Mouse (Mus musculus): ENCODE measurements around the gene Mtus2. TPM values are rescaled to one million over a fixed set of nuclear protein-coding genes. Genes with fewer than 3 reads are reported as not detected.
"Not testable (repeated sequence)": the region's sequence is repeated elsewhere in the genome, so short reads cannot be mapped to it uniquely, and the experiment has no call there.

Gene Mtus2
- total and polyA plus RNA-seq, 3 experiments = 2.7 to 7.7 (median 3.6) TPM

- DNase-seq = no peak
These were observed 325.0 kb downstream of the Mtus2 start for GRCm38 (mm10) chr5:148282093-148282492.

GRCm38 (mm10) chr5:148282631-148283030 is 325.5 kb downstream of the Mtus2 start:
- DNase-seq = no peak

GRCm38 (mm10) chr5:148283177-148283576 is 326.1 kb downstream of the Mtus2 start:
- no peak for DNase-seq

- no peak for DNase-seq
These were observed 326.5 kb downstream of the Mtus2 start for GRCm38 (mm10) chr5:148283584-148283983.

GRCm38 (mm10) chr5:148287529-148287928 is 330.4 kb downstream of the Mtus2 start:
- DNase-seq = no peak

GRCm38 (mm10) chr5:148288804-148289203 is 331.7 kb downstream of the Mtus2 start:
- DNase-seq = no peak

- DNase-seq = no peak
These were observed 332.8 kb downstream of the Mtus2 start for GRCm38 (mm10) chr5:148289951-148290350.

DNA sequence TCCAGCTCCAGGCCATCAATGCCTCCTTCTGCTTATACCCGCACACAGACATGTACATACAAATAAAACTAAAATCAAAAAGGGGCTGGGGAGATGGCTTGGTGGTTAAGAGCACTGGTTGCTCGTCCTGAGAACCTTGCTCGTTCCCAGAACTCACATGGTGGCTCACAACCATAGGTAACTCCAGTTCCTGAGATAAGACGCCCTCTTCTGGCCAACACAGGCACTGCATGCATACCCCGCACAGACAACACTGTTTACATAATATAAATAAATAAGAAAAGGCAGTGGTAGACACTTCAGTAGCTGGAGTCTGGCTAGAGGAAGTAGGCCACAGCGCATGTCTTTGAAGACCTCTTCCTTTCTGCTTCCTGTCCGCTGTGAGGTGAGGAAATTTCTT is 335.7 kb downstream of the Mtus2 start:
- no peak for DNase-seq

DNA sequence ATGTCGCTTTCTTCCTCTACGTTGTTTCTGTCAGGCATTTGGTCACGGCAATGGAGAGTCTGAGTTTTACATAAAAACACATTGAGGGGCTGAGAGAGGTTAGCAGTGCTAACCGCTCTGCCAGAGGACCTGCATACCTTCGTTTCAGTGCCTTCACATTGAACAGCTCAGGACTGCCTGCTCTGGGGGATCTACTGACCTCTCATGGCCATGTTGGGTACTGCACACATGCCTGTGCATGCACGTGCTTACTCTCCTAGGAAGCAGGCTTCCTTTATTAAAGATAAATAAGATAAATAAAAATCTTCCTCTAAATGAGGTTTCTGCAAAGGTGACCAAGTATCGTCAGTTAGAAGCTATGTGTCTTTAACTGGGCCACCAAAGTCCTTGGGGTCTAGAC is 336.2 kb downstream of the Mtus2 start:
- no peak for DNase-seq

- no peak for DNase-seq
These were observed 345.8 kb downstream of the Mtus2 start for GRCm38 (mm10) chr5:148302968-148303367.

DNA sequence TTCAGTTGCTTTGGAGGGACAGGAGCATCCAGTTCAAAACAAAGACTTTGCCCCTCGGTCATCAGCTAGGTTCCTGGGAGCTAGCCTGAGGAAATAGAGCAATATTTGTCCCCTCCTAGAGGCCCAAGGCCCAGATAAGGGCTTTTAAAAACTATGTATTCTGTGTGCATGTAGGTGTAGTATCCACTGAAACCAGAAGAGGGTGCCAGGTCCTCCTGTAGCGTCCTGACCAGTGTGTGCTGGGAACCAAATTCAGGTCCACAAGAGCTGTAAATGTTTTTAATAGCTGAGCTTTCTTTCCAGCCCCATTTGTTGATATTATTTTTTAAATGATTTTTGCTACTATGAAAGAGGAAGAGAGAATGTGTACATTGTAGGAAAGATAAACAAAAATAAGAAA is 347.0 kb downstream of the Mtus2 start:
- DNase-seq = no peak

DNA sequence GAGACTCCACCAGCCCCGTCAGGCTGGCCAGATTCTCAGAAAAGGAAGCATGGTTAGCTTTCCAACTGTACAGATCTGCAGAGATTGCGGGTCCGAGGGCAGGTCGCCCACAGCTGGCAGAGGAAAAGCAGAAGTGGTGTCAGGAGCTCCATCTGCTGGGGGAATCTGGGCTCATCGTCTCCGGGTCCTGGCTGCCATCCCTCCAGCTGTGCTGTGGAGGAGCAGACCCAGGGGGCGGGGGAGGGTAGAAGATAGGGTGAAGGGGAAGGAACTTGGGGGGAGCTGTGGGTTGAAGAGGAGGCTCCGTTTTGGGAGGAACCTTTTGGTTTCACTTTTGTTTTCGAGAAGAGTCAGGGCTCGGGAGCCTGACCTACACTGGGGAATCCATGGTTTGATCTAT is 353.7 kb downstream of the Mtus2 start:
- DNase-seq = no peak

- peak; percentile 35 for DNase-seq
These were observed 355.3 kb downstream of the Mtus2 start for GRCm38 (mm10) chr5:148312443-148312842.

DNA sequence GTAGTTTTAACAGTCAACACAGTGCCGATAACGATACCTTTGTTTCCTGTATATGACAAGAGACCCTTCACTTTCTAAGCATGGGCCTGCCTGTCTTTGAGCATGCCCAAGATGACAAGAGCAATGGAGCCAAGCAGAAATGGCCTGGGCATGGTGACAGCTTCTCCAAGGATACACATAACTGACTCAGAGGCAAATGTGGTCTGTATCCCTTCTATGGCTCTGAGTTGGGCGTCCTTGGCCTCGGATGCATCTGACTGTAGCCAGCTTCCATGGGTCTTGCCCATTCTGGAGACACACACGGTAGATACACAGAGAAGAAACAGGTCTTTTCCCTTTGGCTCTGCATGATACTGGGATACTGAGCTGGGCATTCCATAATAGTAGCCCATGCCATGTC is 357.8 kb downstream of the Mtus2 start:
- peak; percentile 87 for DNase-seq

- peak; percentile 48 for DNase-seq
These were observed 368.3 kb downstream of the Mtus2 start for GRCm38 (mm10) chr5:148325317-148325885.

DNA sequence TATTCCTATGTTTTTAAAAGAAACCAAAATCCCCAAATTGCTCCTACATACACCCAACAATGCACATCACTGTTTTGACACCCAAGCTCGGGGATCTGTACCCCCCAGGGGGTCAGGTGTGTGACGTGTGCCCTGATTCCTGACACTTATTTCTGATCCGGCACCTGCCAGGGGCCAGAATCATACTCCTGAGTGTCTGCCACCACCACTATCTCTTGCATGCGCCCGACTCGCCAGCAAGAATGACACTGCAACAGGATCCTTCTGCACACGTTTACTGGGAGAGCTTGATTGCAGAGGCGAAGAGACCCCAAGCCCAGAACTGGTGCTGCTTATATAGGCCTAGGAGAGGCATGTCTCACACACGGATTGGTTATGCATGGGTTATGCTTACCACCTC is 369.2 kb downstream of the Mtus2 start:
- DNase-seq = not testable (repeated sequence)

- no peak for DNase-seq
These were observed 371.9 kb downstream of the Mtus2 start for GRCm38 (mm10) chr5:148328982-148329381.

GRCm38 (mm10) chr5:148331229-148331776 is 374.2 kb downstream of the Mtus2 start:
- DNase-seq = peak; percentile 29

- DNase-seq = no peak
These were observed 375.0 kb downstream of the Mtus2 start for GRCm38 (mm10) chr5:148331926-148332621.

- peak; percentile 76 for DNase-seq
These were observed 375.5 kb downstream of the Mtus2 start for GRCm38 (mm10) chr5:148332622-148332974.

DNA sequence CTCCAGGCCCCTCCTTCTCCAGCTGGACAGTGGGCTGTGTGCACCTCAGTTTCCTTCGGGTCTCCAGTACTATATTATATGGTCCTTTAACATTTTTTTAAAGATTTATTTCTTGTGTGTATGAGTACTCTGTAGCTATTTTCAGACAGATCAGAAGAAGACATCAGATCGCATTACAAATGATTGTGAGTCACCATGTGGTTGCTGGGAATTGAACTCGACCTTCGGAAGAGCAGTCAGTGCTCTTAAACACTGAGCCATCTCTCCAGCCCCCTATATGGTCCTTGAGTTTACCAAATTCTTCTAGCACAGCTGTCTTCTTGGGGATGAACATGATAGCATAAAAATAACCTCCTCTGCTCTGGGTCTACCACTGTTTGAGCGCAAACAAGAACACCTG is 382.0 kb downstream of the Mtus2 start:
- peak; percentile 54 for DNase-seq

- DNase-seq = peak; percentile 50
These were observed 385.1 kb downstream of the Mtus2 start for GRCm38 (mm10) chr5:148342061-148342741.

GRCm38 (mm10) chr5:148344374-148344773 is 387.3 kb downstream of the Mtus2 start:
- no peak for DNase-seq

Measured in adrenal gland, adult 2 months (tissue).